Mouse (Mus musculus): ENCODE results near the gene Asic2. TPM values are rescaled to one million over a fixed set of nuclear protein-coding genes. Genes with fewer than 3 reads are reported as not detected.
A peak's percentile ranks its signal among the peaks of the same experiment; 100 is the strongest.

The Asic2 gene
- polyA plus RNA-seq, 1 experiment = 24.0 TPM

DNA sequence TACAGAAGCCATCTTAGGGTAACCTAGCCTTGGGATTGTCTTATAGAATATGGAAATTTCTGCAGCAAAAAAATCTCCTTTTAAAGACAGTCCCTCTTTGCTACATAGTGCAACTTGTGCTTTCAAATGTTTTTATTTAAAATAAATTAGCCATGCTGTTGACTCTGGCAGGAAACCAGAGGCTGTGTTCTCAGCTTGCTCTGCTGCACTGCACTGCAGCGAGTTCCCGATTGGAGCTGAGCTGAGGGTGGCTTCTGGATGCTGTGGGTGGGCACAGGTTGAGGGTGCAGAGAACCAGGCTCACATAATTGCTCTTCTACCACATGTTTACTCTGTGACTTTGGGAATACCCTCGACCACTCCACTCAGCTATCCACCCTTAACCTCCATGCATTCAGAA lies 889.0 kb downstream of the Asic2 start:
- DNase-seq (ENCODE audit: low read depth) = no peak
- TF ChIP-seq POLR2A (IDR thresholded peaks at IDR 0.05; ENCODE audit: borderline replicate concordance, extremely low read depth, insufficient read depth, insufficient read length, poor library complexity, severe bottlenecking) (no peak), CTCF (IDR thresholded peaks at IDR 0.05; ENCODE audit: borderline replicate concordance, extremely low read depth, insufficient read depth, insufficient read length) (no peak)

DNA sequence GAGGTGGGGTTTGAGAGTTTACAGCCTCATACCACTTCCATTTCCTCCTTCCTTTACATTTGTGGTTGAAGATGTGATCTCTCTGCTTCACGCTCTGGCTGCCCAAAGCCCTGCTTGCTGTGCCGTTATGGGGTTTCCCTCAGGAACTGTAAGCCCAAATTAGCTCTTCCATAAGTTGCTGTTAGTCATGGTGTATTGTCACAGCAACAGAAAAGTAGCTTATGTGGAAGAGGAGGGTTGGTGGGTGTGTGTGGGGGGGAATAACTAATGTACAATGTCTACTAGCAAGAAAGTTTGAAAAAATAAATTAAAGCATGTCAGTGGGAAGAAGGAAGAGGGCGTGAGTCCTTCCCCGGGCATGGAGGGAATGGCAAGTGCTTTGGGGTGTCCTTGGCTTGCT lies 896.4 kb downstream of the Asic2 start:
- no peak for TF ChIP-seq POLR2A (IDR thresholded peaks at IDR 0.05; ENCODE audit: borderline replicate concordance, extremely low read depth, insufficient read depth, insufficient read length, poor library complexity, severe bottlenecking)
- no peak for TF ChIP-seq CTCF (IDR thresholded peaks at IDR 0.05; ENCODE audit: borderline replicate concordance, extremely low read depth, insufficient read depth, insufficient read length)
- no peak for DNase-seq (ENCODE audit: low read depth)

DNA sequence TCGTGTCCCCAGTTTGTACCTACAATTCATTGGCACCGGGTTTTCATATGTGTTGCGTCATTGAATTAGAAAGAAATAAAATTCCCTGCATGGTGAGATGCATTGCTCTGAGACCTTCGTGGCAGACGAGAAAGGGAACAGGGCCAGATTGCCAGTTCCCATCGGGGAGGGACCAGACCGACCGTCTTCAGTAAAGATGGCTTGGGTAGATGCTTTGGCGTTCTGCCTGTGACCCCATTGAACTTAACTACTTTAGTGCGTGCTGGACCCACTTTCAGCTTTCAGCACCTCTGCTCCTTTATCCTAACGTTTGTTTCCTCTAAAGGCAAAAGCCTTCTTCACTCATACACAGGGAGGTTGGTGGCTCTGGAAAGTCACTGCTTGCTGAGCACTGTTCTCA lies 902.9 kb downstream of the Asic2 start:
- TF ChIP-seq POLR2A (IDR thresholded peaks at IDR 0.05; ENCODE audit: borderline replicate concordance, extremely low read depth, insufficient read depth, insufficient read length, poor library complexity, severe bottlenecking) (no peak), CTCF (IDR thresholded peaks at IDR 0.05; ENCODE audit: borderline replicate concordance, extremely low read depth, insufficient read depth, insufficient read length) (no peak)
- no peak for DNase-seq (ENCODE audit: low read depth)

DNA sequence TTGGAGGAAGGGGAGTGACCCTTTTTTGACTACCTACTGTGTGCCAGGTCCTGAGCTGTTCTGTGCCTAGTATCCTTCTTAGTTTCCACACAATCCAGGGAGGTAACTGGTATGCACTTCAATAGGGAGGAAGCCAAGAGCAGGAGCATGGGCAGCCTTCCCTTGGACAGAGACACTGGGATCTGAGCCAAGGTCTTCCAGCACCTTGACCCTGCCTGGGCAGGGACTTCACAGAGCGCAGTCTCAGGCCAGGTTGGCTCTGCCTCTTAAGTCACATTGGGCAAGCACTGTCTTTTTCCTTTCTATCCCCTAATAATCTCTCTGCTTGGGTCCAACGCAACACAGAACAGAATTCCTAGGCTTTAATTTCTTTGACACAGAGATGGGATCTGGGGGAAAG lies 904.3 kb downstream of the Asic2 start:
- no peak for DNase-seq (ENCODE audit: low read depth)
- TF ChIP-seq POLR2A (IDR thresholded peaks at IDR 0.05; ENCODE audit: borderline replicate concordance, extremely low read depth, insufficient read depth, insufficient read length, poor library complexity, severe bottlenecking) = no peak
- no peak for TF ChIP-seq CTCF (IDR thresholded peaks at IDR 0.05; ENCODE audit: borderline replicate concordance, extremely low read depth, insufficient read depth, insufficient read length)

DNA sequence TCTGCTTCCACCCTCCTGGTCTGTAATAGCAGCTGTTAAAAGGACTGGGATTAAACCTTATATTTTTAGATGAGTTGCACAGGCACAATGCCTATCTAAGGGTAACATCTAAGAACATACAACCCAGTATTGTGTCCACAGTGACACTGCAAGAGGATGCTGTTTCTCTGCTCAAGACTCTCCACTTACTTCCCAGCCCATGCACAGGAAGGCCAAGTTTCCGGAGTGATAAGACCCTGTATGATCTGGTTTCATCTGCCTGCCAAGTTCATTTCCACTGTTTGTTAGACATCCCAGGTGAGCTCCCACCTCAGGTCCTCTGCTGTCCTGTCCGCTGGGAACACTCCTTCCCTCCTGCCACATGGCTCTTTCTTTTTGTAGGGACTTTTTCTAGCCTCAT lies 908.2 kb downstream of the Asic2 start:
- no peak for DNase-seq (ENCODE audit: low read depth)
- no peak for TF ChIP-seq CTCF (IDR thresholded peaks at IDR 0.05; ENCODE audit: borderline replicate concordance, extremely low read depth, insufficient read depth, insufficient read length)
- TF ChIP-seq POLR2A (IDR thresholded peaks at IDR 0.05; ENCODE audit: borderline replicate concordance, extremely low read depth, insufficient read depth, insufficient read length, poor library complexity, severe bottlenecking) = no peak

DNA sequence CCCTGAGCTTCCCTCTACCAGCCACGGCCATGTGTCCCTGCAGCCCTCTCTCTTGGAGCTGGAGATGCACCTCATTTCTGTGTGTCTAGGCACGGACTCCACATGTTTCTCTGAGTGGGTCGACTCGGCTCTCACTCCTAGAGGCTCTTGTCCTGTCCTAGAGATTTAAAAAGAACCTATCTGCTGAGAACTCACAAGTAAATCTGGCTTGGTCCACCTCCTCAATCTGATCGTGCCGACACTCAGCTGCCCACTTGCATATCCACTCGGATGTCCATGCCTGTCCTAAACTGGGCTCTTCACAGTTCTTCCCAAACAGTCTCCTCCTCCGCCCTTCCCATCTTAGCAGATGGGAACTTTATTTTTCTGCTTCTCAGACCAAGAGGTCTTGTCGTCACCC lies 908.7 kb downstream of the Asic2 start:
- no peak for DNase-seq (ENCODE audit: low read depth)
- TF ChIP-seq POLR2A (IDR thresholded peaks at IDR 0.05; ENCODE audit: borderline replicate concordance, extremely low read depth, insufficient read depth, insufficient read length, poor library complexity, severe bottlenecking) = no peak
- no peak for TF ChIP-seq CTCF (IDR thresholded peaks at IDR 0.05; ENCODE audit: borderline replicate concordance, extremely low read depth, insufficient read depth, insufficient read length)

DNA sequence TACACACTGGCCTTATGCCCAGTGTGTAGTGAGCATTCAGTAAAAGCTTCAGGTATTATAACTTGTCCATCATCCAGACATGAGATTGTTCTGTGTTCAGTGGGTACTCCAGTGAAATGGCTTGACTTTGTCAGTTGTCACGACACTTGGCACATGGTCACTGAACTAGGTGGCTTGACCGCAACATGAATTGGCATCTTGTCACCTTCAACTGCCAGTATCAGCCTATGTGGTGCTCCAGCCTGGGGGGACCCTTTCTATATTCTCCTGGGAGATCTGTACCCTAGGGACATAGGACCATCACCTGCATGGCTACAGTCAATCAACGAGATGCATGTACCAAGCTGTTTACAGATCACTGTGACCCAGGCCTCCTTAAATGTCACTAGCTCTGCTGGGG lies 910.8 kb downstream of the Asic2 start:
- DNase-seq (ENCODE audit: low read depth) = no peak
- TF ChIP-seq POLR2A (IDR thresholded peaks at IDR 0.05; ENCODE audit: borderline replicate concordance, extremely low read depth, insufficient read depth, insufficient read length, poor library complexity, severe bottlenecking) (no peak), CTCF (IDR thresholded peaks at IDR 0.05; ENCODE audit: borderline replicate concordance, extremely low read depth, insufficient read depth, insufficient read length) (no peak)

DNA sequence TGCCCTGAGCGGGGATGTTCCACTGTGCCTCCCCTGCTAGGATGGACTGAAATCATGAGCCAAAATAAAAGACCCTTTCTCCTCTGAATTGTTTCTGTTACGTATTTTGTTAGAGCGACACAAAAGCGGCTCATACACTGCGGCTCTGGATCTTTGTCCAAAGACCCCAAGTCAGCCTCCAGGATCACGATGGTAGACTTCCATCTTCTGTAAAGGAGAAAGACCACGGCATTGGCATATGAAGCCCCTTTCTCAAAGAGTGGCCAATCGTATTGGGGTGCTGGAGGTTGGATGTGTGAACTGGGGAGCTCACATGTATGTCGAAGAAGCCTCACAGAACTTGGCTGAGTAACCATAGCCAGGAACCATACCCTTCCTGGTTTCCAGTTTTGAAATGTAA lies 911.5 kb downstream of the Asic2 start:
- TF ChIP-seq POLR2A (IDR thresholded peaks at IDR 0.05; ENCODE audit: borderline replicate concordance, extremely low read depth, insufficient read depth, insufficient read length, poor library complexity, severe bottlenecking) = no peak
- TF ChIP-seq CTCF (IDR thresholded peaks at IDR 0.05; ENCODE audit: borderline replicate concordance, extremely low read depth, insufficient read depth, insufficient read length) = no peak

DNA sequence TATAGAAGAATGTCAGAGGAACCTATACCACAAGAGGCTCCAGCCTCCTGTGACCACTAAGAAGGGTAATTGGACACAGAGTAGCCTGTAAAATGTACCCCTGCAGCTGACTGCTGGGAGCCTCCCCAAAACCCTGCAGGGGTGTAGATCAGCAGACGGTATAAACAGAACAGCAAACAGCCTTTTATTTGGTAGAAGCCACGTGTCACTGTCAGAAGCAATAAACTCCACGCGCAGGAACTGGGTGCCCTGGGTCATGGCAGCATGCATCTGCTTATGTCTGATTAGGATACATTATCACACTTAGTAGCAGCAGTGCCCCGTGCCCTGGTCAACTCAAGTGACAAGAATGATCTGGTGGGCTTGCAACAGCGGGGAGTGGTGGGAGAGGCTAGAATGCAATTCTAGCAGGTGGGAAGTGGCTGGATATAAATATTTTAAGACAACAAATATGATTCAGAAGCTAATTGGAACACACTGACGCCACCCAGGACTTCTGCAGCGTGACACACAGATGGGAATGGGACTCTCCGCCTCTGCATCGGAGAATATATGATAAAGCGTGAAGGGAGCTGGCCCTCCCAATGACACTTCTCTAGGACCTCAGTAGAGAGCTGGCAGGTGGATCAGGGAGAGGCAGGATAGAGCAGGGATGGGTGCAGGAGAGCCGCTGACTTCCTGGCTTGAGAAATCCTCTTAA lies 912.7 kb downstream of the Asic2 start:
- DNase-seq (ENCODE audit: low read depth) = no peak
- TF ChIP-seq POLR2A (IDR thresholded peaks at IDR 0.05; ENCODE audit: borderline replicate concordance, extremely low read depth, insufficient read depth, insufficient read length, poor library complexity, severe bottlenecking) (no peak), CTCF (IDR thresholded peaks at IDR 0.05; ENCODE audit: borderline replicate concordance, extremely low read depth, insufficient read depth, insufficient read length) (no peak)

More for the DNA sequence above, 911.5 kb downstream of the Asic2 start:
- DNase-seq (ENCODE audit: low read depth) = no peak

DNA sequence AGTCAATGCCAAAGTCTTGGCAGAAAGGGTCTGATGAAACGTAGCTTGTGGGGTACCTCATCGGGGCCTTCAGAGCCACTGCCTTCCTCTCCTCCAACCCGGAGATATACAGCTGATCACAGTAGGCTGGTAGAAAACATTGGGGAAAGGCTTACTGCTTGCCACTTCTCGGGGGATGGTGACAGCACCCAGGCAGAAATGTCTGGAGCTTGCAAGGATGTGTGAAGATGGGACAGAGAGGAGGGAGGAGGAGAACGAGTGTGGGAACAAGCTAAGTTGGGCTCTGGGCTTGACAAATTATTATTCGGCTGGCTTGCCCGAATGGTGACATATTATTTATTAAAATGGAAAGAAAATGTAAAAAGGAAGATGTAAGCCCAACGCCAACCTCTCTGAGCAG lies 914.4 kb downstream of the Asic2 start:
- DNase-seq (ENCODE audit: low read depth) = no peak
- TF ChIP-seq POLR2A (IDR thresholded peaks at IDR 0.05; ENCODE audit: borderline replicate concordance, extremely low read depth, insufficient read depth, insufficient read length, poor library complexity, severe bottlenecking) (no peak), CTCF (IDR thresholded peaks at IDR 0.05; ENCODE audit: borderline replicate concordance, extremely low read depth, insufficient read depth, insufficient read length) (no peak)

DNA sequence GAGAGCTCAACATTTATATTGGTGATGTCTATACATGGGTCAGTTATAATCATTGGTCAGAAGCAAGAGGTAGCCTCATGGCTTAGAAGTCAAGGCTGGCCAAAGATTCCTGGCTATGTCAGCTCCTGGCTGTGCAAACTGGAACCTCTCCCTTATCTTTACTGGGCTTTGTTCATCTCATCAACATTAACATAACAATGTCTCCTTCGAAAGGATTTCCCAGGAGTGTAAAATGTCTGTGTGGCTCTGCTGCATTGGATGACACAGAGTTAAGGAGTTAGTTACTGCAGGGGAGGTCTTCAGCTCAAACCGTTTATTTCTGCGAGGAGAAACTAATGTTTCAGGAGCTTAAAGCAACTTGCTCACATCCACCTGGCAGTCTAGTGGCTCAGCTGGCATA lies 926.6 kb downstream of the Asic2 start:
- DNase-seq (ENCODE audit: low read depth) = no peak
- TF ChIP-seq CTCF (IDR thresholded peaks at IDR 0.05; ENCODE audit: borderline replicate concordance, extremely low read depth, insufficient read depth, insufficient read length) = no peak
- no peak for TF ChIP-seq POLR2A (IDR thresholded peaks at IDR 0.05; ENCODE audit: borderline replicate concordance, extremely low read depth, insufficient read depth, insufficient read length, poor library complexity, severe bottlenecking)

DNA sequence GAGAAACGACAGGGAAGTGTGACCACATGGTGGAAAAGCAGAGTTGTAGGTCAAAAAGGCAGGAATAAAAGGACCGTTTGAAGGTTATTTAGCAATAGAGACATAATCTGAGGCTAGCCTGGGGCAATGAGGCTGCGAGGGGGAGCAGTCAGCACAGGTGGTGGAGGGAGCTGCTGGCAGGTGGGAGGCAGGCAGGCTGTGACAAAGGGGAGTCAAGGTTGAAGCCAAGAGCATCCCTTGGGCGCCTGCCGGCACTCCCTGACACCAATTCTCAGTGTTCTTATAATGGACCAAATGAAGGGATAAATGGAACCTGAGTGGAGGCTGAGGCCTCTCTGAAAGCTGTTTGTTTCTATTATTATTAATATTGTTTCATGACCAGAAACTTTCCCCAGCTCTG lies 928.3 kb downstream of the Asic2 start:
- TF ChIP-seq CTCF (IDR thresholded peaks at IDR 0.05; ENCODE audit: borderline replicate concordance, extremely low read depth, insufficient read depth, insufficient read length) (no peak), POLR2A (IDR thresholded peaks at IDR 0.05; ENCODE audit: borderline replicate concordance, extremely low read depth, insufficient read depth, insufficient read length, poor library complexity, severe bottlenecking) (no peak)
- peak; percentile 20 for DNase-seq (ENCODE audit: low read depth)

All from brain, embryonic 14.5 days (tissue).